Mouse (Mus musculus): Measurements from ENCODE around the gene Spesp1. TPM values are rescaled to one million over a fixed set of nuclear protein-coding genes. Genes with fewer than 3 reads are reported as not detected.
A peak's percentile ranks its signal among the peaks of the same experiment; 100 is the strongest.

Gene Spesp1
- polyA plus RNA-seq, 1 experiment from 2014 or later, result not detected

DNA sequence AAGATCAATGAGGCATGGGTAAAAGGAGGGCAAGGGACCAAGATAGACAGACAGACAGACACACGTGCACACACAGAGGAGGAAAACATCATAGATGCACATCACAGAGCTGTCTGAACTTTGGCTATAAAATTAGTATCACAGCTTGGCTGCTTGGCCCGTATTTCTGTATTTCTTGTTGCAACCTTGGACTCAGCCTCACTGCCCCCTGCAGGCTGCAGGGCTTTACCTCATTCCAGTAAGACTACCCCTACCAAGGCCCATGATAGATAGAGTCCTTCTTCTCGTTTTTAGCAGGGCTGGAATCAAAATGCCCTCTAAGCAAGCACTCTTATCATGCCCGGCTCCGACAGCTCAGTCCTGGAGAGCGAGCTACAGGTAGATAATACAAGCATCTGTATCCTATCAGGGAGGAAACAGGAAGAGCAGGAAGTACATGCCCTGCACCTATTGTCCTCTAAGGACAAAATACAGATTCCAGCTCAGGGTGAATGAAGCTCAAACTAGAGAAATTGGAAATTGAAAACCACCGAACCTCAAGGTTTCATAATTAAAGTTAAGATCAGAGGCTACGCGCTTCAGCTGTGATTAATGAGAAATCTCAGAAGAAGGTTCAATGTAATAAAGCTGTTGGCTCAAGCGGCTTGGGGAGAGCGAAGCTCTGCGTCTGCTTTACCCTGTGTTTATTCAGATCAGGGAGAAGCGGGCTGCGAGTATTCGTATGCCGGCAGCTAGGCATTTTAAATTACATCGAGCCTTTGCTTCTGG lies 36.2 kb downstream of the Spesp1 start:
- WGBS, result 50% methylated on average over 17 of the region's 17 CpGs
- Histone ChIP-seq H3K4me2 (replicated peaks) (no peak overlapping the region), H3K9me3 (replicated peaks) (no peaks in the 10 kb centered on the region), H3K27ac (replicated peaks) (no peak overlapping the region), H3K36me3 (no peaks in the 10 kb centered on the region), H3K4me3 (replicated peaks) (no peak overlapping the region), H3K4me1 (peaks cover 5% of the 10 kb centered on the region), H3K27me3 (no peaks in the 10 kb centered on the region), H3K9ac (no peak overlapping the region)
- no peak for ATAC-seq (ENCODE audit: insufficient number of reproducible peaks, low FRiP score, low TSS enrichment, low read depth)

DNA sequence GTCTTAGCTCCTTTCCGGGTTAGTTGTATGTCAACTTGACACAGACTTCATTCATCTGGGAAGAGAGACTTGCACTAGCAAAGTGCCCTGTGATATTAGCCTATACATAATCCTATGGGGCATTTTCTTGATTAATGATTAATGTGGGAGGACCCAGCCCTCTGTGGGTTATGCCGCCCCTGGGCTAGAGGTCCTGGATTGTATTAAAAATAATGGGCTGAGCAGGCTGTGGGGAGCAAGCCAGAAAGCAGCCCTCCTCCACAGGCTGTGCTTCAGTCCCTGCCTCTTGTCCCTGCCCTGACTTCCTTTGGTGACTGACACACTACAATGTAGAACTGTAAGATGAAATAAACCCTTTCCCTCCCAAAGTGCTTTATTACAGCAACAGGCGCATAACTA lies 37.4 kb downstream of the Spesp1 start:
- no peak overlapping the region for H3K27ac ChIP-seq (replicated peaks)

DNA sequence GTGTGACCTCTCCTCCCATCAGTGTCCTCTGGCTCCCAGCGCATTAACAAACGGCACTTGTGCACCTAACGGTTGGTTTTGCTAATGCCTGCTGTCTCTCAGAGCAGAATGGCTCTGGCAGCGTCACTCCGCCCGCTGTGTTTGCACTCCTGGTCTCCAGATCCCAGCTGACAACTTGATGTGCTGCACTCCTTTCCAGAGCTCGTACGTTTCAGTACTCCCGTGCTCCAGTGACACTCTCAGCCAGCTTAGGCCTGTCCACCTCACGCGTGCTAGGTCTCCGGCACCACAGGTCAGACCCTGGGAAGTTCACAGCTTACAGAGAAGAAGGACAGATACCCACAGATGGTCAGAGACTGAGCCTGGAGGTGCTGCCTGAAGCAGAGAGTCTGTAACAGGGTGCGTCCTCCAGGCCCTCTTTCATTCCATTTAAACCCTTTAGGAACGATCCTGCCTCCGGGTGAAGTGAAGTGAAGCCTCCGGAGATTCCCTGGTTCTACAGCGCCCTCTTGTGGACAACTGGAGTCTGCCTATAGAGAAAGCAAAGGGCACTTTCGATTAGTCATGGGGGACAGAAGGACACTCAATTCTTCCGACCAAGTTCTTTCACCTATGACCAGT lies 37.9 kb downstream of the Spesp1 start:
- Histone ChIP-seq H3K9ac (0 out of 2 replicates have a peak overlapping the region, but pooled peaks have one; percentile 7), H3K9me3 (replicated peaks) (no peaks in the 10 kb centered on the region), H3K4me1 (peaks cover 5% of the 10 kb centered on the region), H3K27me3 (no peaks in the 10 kb centered on the region), H3K36me3 (no peaks in the 10 kb centered on the region), H3K4me3 (replicated peaks) (no peak overlapping the region; the same call in 1 of the 2 replicates), H3K27ac (replicated peaks) (no peak overlapping the region), H3K4me2 (replicated peaks) (peak overlapping the region; percentile 37)
- 22% methylated on average over 19 of the region's 19 CpGs for WGBS
- peak; percentile 29 for ATAC-seq (ENCODE audit: insufficient number of reproducible peaks, low FRiP score, low TSS enrichment, low read depth)

More for the DNA sequence above, 37.4 kb downstream of the Spesp1 start:
- no peaks in the 10 kb centered on the region for H3K27me3 ChIP-seq
- no peak overlapping the region for H3K4me3 ChIP-seq (replicated peaks)
- peak overlapping the region; percentile 37; the same call in 1 of the 2 replicates for H3K4me2 ChIP-seq (replicated peaks)
- no peak overlapping the region for H3K9ac ChIP-seq
- H3K4me1 ChIP-seq, result peaks cover 5% of the 10 kb centered on the region
- ATAC-seq (ENCODE audit: insufficient number of reproducible peaks, low FRiP score, low TSS enrichment, low read depth), result peak; percentile 19; the same call in 1 of the 2 replicates
- no peaks in the 10 kb centered on the region for H3K9me3 ChIP-seq (replicated peaks)
- H3K36me3 ChIP-seq, result no peaks in the 10 kb centered on the region
- WGBS, result 38% methylated on average over 3 of the region's 3 CpGs

DNA sequence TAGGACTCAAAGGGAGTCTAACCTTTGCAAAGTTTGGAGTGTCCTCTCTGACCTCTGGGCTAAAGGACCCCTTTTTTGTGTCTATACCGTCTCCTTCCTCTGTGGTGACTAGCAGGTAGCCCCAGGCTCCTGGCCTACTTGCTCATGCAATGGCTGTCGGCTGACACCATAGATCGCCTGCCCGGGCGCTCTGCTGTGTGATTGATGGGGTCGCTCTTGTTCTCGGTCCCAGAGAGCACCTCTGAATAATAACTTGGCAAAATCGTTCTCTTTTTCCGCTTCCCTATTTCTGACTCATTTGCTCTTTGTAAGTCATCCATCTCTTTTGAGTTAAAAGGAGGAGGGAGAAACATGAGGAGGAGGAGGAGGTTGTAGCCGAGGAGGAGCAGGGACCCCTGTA lies 42.0 kb downstream of the Spesp1 start:
- 64% methylated on average over 10 of the region's 10 CpGs for WGBS
- H3K4me3 ChIP-seq (replicated peaks), result no peak overlapping the region
- H3K27ac ChIP-seq (replicated peaks), result no peak overlapping the region
- no peak overlapping the region for H3K4me2 ChIP-seq (replicated peaks)
- no peak for ATAC-seq (ENCODE audit: insufficient number of reproducible peaks, low FRiP score, low TSS enrichment, low read depth)
- H3K36me3 ChIP-seq, result no peaks in the 10 kb centered on the region
- no peaks in the 10 kb centered on the region for H3K27me3 ChIP-seq
- H3K4me1 ChIP-seq, result peaks cover 11% of the 10 kb centered on the region
- H3K9ac ChIP-seq, result no peak overlapping the region
- no peaks in the 10 kb centered on the region for H3K9me3 ChIP-seq (replicated peaks)

DNA sequence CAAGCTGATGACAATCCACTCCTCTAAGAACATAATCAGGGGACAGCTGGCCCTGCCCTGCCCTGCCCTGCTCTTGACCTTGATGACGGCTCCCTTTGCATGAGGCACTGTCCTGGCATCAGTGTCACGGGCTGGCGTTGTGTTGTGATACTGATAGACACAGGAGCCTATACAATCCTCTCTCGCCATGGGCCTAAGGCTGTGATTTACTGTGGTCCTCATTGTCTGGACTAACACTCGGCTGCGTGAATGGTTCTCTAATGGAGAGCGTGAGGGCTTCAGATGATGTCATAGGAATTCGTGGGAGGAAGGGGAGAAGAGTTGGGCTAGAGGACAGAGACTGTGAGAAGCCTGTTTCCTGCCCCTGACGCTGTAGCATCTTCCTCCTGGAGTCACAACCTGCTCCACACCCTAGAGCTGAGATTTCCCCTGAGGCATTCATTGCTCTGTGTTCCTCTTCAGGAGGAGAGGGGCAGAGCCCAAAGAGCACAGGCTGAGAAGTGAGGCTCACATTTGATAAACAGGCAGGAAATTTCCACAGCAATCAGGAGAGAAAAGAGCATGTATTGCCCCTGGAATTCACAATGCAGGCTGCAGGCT lies 44.5 kb downstream of the Spesp1 start:
- WGBS, result 50% methylated on average over 9 of the region's 9 CpGs
- Histone ChIP-seq H3K4me2 (replicated peaks) (no peak overlapping the region), H3K9ac (no peak overlapping the region), H3K4me3 (replicated peaks) (no peak overlapping the region), H3K36me3 (no peaks in the 10 kb centered on the region), H3K27ac (replicated peaks) (no peak overlapping the region), H3K9me3 (replicated peaks) (no peaks in the 10 kb centered on the region), H3K4me1 (0 out of 2 replicates have a peak, but pooled peaks cover 10% of the 10 kb centered on the region), H3K27me3 (no peaks in the 10 kb centered on the region)
- 0 out of 2 replicates have a peak, but pooled peaks have one; percentile 24 for ATAC-seq (ENCODE audit: insufficient number of reproducible peaks, low FRiP score, low TSS enrichment, low read depth)

DNA sequence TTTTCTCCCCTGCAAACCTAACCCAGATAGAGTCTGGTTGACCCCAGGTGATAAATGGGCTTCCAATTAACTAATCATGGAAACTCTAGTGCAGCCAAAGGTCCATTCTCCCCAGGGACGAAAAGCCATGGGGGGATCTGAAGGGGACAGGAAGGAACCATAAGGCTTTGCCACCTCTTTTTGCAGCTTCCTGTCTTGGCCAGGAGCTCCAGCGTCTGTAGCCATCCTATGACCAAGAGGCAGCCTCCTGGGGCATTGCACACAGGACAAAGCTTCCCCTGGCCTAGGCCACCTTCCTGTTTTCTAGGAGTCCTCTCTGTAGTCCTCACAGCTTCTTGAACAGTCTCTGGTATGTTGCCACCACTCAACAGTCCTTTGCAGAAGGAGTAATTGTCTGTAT lies 46.5 kb downstream of the Spesp1 start:
- 0 out of 2 replicates have a peak, but pooled peaks cover 10% of the 10 kb centered on the region for H3K4me1 ChIP-seq
- H3K4me2 ChIP-seq (replicated peaks), result no peak overlapping the region
- H3K9me3 ChIP-seq (replicated peaks), result no peaks in the 10 kb centered on the region
- 83% methylated on average over 2 of the region's 2 CpGs for WGBS
- H3K27me3 ChIP-seq, result no peaks in the 10 kb centered on the region
- ATAC-seq (ENCODE audit: insufficient number of reproducible peaks, low FRiP score, low TSS enrichment, low read depth), result no peak
- no peaks in the 10 kb centered on the region for H3K36me3 ChIP-seq
- H3K9ac ChIP-seq, result no peak overlapping the region
- H3K27ac ChIP-seq (replicated peaks), result no peak overlapping the region
- H3K4me3 ChIP-seq (replicated peaks), result no peak overlapping the region

DNA sequence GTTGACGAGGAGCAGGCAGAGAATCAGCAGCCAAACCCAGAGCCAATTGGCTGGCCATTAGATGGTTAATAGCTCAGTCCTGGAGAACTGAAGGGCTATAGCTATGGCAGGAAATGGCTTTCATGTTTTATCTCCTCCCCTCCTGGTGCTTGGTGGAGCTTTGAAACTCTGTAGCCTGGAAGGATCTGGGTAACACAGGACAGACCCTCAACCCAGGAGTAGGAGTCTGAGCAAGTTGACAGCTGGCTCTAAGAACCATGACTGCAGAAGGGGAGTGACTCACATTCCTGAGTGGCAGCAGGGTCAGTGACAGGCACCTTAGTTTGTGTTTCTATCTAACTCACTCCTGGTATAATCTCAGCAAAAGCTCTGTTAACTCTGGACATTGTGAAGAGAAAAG lies 49.4 kb downstream of the Spesp1 start:
- Histone ChIP-seq H3K9ac (no peak overlapping the region), H3K27ac (replicated peaks) (no peak overlapping the region), H3K4me2 (replicated peaks) (no peak overlapping the region), H3K36me3 (no peaks in the 10 kb centered on the region), H3K9me3 (replicated peaks) (no peaks in the 10 kb centered on the region), H3K27me3 (no peaks in the 10 kb centered on the region), H3K4me3 (replicated peaks) (no peak overlapping the region), H3K4me1 (0 out of 2 replicates have a peak, but pooled peaks cover 6% of the 10 kb centered on the region)
- no peak for ATAC-seq (ENCODE audit: insufficient number of reproducible peaks, low FRiP score, low TSS enrichment, low read depth)
- 57% methylated on average over 1 of the region's 1 CpGs for WGBS

DNA sequence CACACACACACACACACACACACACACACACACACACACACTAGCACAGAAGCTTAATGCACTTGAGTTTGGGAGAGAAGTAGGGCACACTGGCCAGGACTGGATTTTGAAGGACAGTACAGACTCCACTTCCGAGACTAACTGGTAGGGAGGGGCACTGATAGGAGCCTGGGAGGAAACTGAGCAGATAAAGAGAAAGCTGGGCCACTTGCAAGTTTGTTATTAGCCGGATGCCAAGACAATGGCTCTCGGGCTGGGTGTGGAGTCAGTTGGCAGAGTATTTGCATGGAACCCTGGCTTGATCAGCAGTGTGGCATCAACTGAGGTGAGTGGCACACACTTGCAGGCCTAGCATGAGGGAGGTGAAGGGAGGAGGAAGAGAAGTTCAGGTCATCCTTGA lies 51.0 kb downstream of the Spesp1 start:
- no peak overlapping the region for H3K9ac ChIP-seq
- H3K36me3 ChIP-seq, result no peaks in the 10 kb centered on the region
- no peak for ATAC-seq (ENCODE audit: insufficient number of reproducible peaks, low FRiP score, low TSS enrichment, low read depth)
- H3K4me2 ChIP-seq (replicated peaks), result no peak overlapping the region
- 0 out of 2 replicates have a peak, but pooled peaks cover 5% of the 10 kb centered on the region for H3K4me1 ChIP-seq
- WGBS, result 70% methylated on average over 3 of the region's 3 CpGs
- no peaks in the 10 kb centered on the region for H3K9me3 ChIP-seq (replicated peaks)
- no peak overlapping the region for H3K27ac ChIP-seq (replicated peaks)
- no peaks in the 10 kb centered on the region for H3K27me3 ChIP-seq
- H3K4me3 ChIP-seq (replicated peaks), result no peak overlapping the region

DNA sequence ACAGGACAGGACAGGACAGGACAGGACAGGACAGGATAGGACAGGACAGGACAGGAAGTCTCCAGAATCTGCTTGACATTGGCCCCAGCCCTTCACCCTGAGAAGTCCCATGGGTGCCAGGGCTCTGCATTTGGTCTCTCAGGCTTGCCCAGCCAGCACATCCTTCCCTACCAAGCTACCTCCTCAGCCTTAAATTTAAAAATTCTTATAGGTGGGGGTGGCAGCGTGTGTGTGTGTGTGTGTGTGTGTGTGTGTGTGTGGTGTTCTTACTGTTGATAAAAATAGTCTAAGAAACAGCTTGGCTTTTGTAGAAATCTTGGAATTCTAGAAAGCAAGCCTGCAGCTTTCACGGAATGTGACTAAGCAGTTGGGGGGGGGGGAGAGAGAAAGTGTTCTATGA lies 52.0 kb downstream of the Spesp1 start:
- Histone ChIP-seq H3K4me2 (replicated peaks) (no peak overlapping the region), H3K27ac (replicated peaks) (no peak overlapping the region), H3K4me3 (replicated peaks) (no peak overlapping the region), H3K9ac (no peak overlapping the region), H3K36me3 (no peaks in the 10 kb centered on the region), H3K4me1 (0 out of 2 replicates have a peak, but pooled peaks cover 5% of the 10 kb centered on the region), H3K27me3 (no peaks in the 10 kb centered on the region), H3K9me3 (replicated peaks) (no peaks in the 10 kb centered on the region)
- no peak for ATAC-seq (ENCODE audit: insufficient number of reproducible peaks, low FRiP score, low TSS enrichment, low read depth)
- 74% methylated on average over 2 of the region's 2 CpGs for WGBS

DNA sequence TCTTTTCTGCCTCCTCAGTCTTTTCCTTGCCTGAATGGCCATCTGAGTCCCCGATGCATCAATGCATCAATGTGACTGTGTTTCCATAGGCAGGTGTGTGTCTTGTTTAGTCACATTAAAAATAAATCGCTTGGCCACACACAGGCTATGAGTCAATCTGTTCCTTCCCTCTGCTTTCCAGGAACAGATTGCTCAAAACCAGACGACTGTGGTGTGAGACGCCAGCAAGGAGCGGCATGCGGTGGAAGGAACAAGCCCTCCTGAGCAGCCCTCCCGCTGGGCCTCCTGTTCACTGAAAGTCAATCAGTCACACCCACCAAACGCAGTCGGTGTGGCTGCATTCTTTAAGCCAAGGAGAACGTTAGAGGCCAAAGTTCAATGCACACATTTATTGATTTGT lies 59.5 kb downstream of the Spesp1 start:
- Histone ChIP-seq H3K36me3 (no peaks in the 10 kb centered on the region), H3K27me3 (no peaks in the 10 kb centered on the region), H3K9me3 (replicated peaks) (no peaks in the 10 kb centered on the region), H3K27ac (replicated peaks) (no peak overlapping the region), H3K4me2 (replicated peaks) (no peak overlapping the region), H3K4me1 (0 out of 2 replicates have a peak, but pooled peaks cover 5% of the 10 kb centered on the region), H3K4me3 (replicated peaks) (no peak overlapping the region), H3K9ac (no peak overlapping the region)
- 18% methylated on average over 10 of the region's 10 CpGs for WGBS
- ATAC-seq (ENCODE audit: insufficient number of reproducible peaks, low FRiP score, low TSS enrichment, low read depth), result no peak

DNA sequence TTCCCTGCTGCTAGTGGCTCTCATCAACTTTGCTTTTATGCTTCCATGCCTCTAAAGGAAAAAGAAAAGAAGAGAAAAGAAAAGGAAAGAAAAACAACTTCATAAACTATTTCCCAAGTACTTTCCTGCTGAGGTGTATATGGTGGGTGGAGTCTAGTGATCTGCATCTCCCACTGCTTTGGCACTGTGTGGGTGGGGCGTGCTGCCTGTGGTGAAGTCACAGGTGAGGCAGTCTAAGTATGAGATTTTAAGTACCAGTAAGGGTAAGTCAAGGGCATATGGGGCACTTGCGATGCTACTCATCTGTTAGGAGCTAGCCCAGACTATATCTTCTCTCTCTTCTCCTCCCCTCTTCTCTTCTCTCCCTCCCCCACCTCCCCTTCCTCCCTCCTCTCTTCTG lies 60.0 kb downstream of the Spesp1 start:
- no peak overlapping the region for H3K9ac ChIP-seq
- H3K4me1 ChIP-seq, result 0 out of 2 replicates have a peak, but pooled peaks cover 5% of the 10 kb centered on the region
- ATAC-seq (ENCODE audit: insufficient number of reproducible peaks, low FRiP score, low TSS enrichment, low read depth), result no peak
- H3K9me3 ChIP-seq (replicated peaks), result no peaks in the 10 kb centered on the region
- H3K27ac ChIP-seq (replicated peaks), result no peak overlapping the region
- no peaks in the 10 kb centered on the region for H3K27me3 ChIP-seq
- WGBS, result 75% methylated on average over 2 of the region's 2 CpGs
- no peak overlapping the region for H3K4me3 ChIP-seq (replicated peaks)
- H3K36me3 ChIP-seq, result no peaks in the 10 kb centered on the region
- H3K4me2 ChIP-seq (replicated peaks), result no peak overlapping the region
